Mouse (Mus musculus) E14TG2a.4 (cell line): ENCODE data around the gene Myo1g.

Source experiments
- CTCF ChIP-seq: conservative IDR thresholded peaks from 2 replicates; pipeline ENCODE4 v1.5.1; 2014; ENCODE audit warnings: low read length
- NANOG ChIP-seq: IDR thresholded peaks from 2 replicates; pipeline ENCODE4 v1.6.1; 2014; ENCODE audit warnings: borderline replicate concordance, low read length, mixed read lengths
- POU5F1 ChIP-seq: IDR thresholded peaks from 2 replicates; pipeline ENCODE4 v1.6.1; 2014; ENCODE audit warnings: low read length, borderline replicate concordance

GRCm38 (mm10) chr11:6488041-6488684, 32.6 kb downstream of the Myo1g start:
- TF ChIP-seq POU5F1 (no peak), CTCF (no peak), NANOG (no peak)
